In genomic region chr5:15678907-15679306, GRCm38 (mm10) we compare ENCODE assay signal across 10 mouse cellular contexts. TPM values are rescaled to one million over a fixed set of nuclear protein-coding genes. Genes with fewer than 3 reads are reported as not detected.
"Had no signal": no experiment of that assay in that cellular context is flagged by ENCODE, and none has a peak within 500 bp of the region (broad histone marks: within the 10 kb centered on the region; RNA-seq: fewer than 3 reads in every experiment).

No protein-coding gene starts in this region.

RNA-seq across cellular contexts. Expression of gene 4930572O03Rik, which starts 22.0 kb away (rescaled TPM):
- polyA plus RNA-seq: intestine, postnatal 0 days; kidney, embryonic 16.5 days; limb, embryonic 12.5 days; liver, embryonic 12.5 days; liver, embryonic 16.5 days; lung, embryonic 16.5 days; midbrain, embryonic 14.5 days; myocyte; neural tube, embryonic 12.5 days; urinary bladder, adult 2 months had no signal

RNA-seq across cellular contexts. Expression of gene Speer4c, which starts 35.2 kb away (rescaled TPM):
- polyA plus RNA-seq: intestine, postnatal 0 days; kidney, embryonic 16.5 days; limb, embryonic 12.5 days; liver, embryonic 12.5 days; liver, embryonic 16.5 days; lung, embryonic 16.5 days; midbrain, embryonic 14.5 days; myocyte; neural tube, embryonic 12.5 days; urinary bladder, adult 2 months had no signal
